Mouse (Mus musculus) lung, embryonic 14.5 days (tissue): ENCODE measurements around the gene a. TPM values are rescaled to one million over a fixed set of nuclear protein-coding genes. Genes with fewer than 3 reads are reported as not detected.
"Not testable (repeated sequence)": the region's sequence is repeated elsewhere in the genome, so short reads cannot be mapped to it uniquely, and the experiment has no call there.

ENCODE experiments used
- ATAC-seq: fragments of 200-750 bp; cut with Nextera tagmentation; 2 replicates; pipeline ENCODE4 v1.8.0; 2017; ENCODE audit warnings: mild to moderate bottlenecking, moderate TSS enrichment, moderate library complexity; ENCODE audit not compliant: insufficient read depth
- DNase-seq: peaks from one replicate; pipeline ENCODE4 v3.0.0-alpha.2; 2015
- H3K27ac ChIP-seq: fragments of 300-500 bp; sonication (generic); 2 replicates; pipeline ENCODE4 v1.5.1; 2014; ENCODE audit warnings: low read depth, mild to moderate bottlenecking, moderate library complexity
- H3K27me3 ChIP-seq: fragments of 300-500 bp; sonication (generic); 2 replicates; pipeline ENCODE4 v1.6.1; 2014; ENCODE audit warnings: low read length, control low read depth; ENCODE audit not compliant: insufficient read depth
- H3K36me3 ChIP-seq: fragments of 300-500 bp; sonication (generic); 2 replicates; pipeline ENCODE4 v1.6.1; 2014; ENCODE audit warnings: control low read depth; ENCODE audit not compliant: insufficient read depth
- H3K4me1 ChIP-seq: fragments of 300-500 bp; sonication (generic); 2 replicates; pipeline ENCODE4 v1.6.1; 2014; ENCODE audit warnings: antibody characterized with exemption, control low read depth; ENCODE audit not compliant: insufficient read depth
- H3K4me2 ChIP-seq: fragments of 300-500 bp; sonication (generic); 2 replicates; pipeline ENCODE4 v1.6.1; 2014; ENCODE audit warnings: mild to moderate bottlenecking
- H3K4me3 ChIP-seq: fragments of 300-500 bp; sonication (generic); 2 replicates; pipeline ENCODE4 v1.5.1; 2014; ENCODE audit warnings: low read depth, low read length
- H3K9ac ChIP-seq: fragments of 300-500 bp; sonication (generic); 2 replicates; pipeline ENCODE4 v1.6.1; 2014
- H3K9me3 ChIP-seq: fragments of 300-500 bp; sonication (generic); 2 replicates; pipeline ENCODE4 v1.6.1; 2016; ENCODE audit warnings: low read depth, low read length, control low read depth
- CTCF ChIP-seq: IDR thresholded peaks from 2 replicates; pipeline ENCODE4 v1.5.1; 2016; ENCODE audit warnings: antibody characterized with exemption, low read depth
- WGBS: fragments of 180-500 bp; shearing (Covaris S2); extraction: QIAGEN DNeasy Blood & Tissue Kit; methylation state at CpG from one replicate; pipeline ENCODE4 v1.1.7; 2014; 5-methylcytosine and 5-hydroxymethylcytosine counted together
- polyA plus RNA-seq: library from polyadenylated mRNA; unstranded; fragments of >200 nt; fragmentation: Nextera tagmentation; extraction: Ambion mirVana; gene quantifications from 2 replicates; pipeline ENCODE4 v1.2.1, GENCODE M21; 2014

Gene a
- polyA plus RNA-seq, 1 experiment from 2014 or later: not detected

DNA sequence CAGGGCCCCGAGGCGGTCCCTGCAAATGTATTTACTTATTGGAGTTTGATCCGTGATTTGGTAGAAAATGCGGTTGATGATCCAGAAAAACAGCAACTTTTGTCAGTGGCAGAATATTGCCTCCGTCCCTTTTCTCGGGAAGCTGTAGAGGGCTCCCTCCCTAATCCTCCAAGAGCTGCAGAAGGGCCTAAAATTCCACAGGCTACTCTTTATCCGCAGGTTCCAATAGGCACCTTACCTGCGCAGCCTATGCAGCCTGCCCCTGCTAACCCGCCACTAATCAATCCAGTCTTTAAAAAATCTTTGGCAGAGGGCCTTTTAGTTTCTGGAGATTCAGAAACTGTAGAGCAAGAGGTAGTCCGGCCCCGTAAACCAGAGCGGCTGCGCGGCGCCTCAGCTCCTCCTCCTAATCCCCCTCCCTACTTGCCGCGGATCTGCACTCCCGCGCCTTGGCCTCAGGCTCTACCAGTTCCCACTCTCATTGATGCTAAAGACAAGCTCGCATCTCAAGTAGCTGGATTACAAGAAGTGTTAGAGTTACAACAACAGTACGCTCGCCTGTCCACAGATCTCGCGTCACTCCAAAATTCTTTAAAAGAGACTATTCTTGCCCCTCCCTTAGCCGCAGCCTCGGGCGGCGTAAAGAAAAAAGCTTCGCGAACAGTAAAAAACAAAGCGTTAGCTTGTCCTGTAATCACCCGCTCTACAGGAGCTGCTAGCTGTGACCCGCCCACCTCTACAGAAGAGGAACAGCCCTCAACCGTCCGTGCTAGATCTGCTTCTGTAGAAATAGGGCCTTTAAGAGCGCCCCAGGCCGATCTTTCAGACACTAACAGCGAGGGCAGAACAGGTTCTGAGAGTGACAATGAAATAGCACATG, 227.8 kb downstream of the a start:
- WGBS: under 1% methylated on average over 38 of the region's 38 CpGs
- Histone ChIP-seq H3K9me3 (no peaks in the 10 kb centered on the region), H3K4me1 (no peaks in the 10 kb centered on the region), H3K27me3 (no peaks in the 10 kb centered on the region), H3K27ac (peak overlapping the region; percentile 69), H3K4me3 (peak overlapping the region; percentile 38), H3K36me3 (no peaks in the 10 kb centered on the region), H3K4me2 (peak overlapping the region; percentile 80), H3K9ac (peak overlapping the region; percentile 47)
- ATAC-seq (peak; percentile 95), DNase-seq (peak; percentile 84)
- TF ChIP-seq CTCF: no peak

DNA sequence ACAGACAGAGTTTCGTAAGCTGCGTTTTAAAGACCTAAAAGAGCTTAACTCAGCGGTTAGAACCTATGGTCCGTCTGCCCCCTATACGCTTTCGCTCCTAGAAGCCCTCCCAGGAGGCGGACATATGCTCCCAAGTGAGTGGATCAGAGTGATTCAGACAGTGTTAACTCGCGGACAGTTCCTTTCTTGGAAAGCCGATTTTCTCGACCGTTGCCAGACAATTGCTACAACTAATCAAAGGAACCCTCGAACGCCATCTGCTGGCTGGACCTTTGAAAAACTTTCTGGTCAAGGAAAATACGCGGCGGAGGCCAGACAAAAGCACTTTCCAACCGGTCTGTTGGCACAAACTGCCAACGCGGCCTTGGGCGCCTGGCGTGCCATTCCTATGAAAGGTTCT, 228.5 kb downstream of the a start:
- H3K9ac ChIP-seq: peak overlapping the region; percentile 47
- H3K4me2 ChIP-seq: peak overlapping the region; percentile 80
- ATAC-seq: peak; percentile 88
- no peaks in the 10 kb centered on the region for H3K36me3 ChIP-seq
- under 1% methylated on average over 22 of the region's 22 CpGs for WGBS
- peak; percentile 74 for TF ChIP-seq CTCF
- H3K27me3 ChIP-seq: no peaks in the 10 kb centered on the region
- no peaks in the 10 kb centered on the region for H3K9me3 ChIP-seq
- peak; percentile 99 for DNase-seq
- H3K4me3 ChIP-seq: peak overlapping the region; percentile 38
- no peaks in the 10 kb centered on the region for H3K4me1 ChIP-seq
- H3K27ac ChIP-seq: peak overlapping the region; percentile 69

DNA sequence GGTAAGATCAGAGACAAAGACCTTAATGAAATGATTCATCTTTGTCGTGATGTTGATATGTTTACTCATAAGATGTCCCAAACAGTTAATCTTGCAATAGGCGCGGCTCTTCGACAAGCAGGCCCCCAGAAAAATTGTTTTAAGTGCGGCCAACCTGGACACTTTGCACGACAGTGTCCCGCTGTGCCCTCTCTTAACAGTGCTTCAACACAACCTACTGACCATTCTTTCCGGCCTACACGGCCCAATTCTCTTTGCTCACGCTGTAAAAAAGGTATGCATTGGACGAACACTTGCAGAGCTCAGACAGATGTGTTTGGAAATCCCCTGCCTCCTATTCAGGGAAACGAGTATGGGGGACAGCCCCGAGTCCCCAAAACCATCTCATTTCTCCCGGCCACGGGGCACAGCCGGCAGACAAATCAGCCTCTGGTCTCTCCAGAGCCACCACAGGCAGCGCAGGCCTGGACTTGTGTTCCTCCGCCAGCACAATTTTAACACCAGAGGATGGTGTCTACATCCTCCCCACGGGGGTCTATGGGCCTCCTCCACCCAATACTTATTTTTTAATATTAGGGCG, 229.1 kb downstream of the a start:
- not testable (repeated sequence) for DNase-seq, H3K36me3 ChIP-seq, H3K27me3 ChIP-seq, H3K4me1 ChIP-seq, H3K27ac ChIP-seq, H3K4me3 ChIP-seq, H3K9me3 ChIP-seq, H3K9ac ChIP-seq, ATAC-seq
- WGBS: 38% methylated on average over 20 of the region's 20 CpGs
- H3K4me2 ChIP-seq: peak overlapping the region; percentile 80; the same call in 1 of the 2 replicates

DNA sequence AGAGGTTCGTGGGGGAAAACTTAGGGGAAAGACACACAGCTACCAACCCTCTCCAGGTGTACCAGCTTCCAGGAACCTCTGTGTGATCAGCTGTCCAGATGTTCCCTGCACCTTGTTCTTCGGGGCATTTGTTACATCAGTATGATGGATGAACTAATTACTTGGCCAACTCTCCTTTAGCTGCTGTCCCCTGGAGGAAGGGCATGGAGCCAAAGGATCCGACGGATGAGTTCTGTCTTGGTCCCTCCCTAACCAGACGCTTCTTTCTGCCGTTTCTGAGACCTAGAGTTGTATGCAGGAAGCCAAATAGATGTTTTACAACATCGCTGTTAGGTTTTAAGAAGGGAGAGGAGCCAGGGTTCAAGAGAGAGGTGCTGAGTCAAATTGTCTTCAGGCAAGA, 239.6 kb downstream of the a start:
- no peak for ATAC-seq
- H3K36me3 ChIP-seq: no peaks in the 10 kb centered on the region
- DNase-seq: peak; percentile 14
- H3K9me3 ChIP-seq: no peaks in the 10 kb centered on the region
- no peaks in the 10 kb centered on the region for H3K27me3 ChIP-seq
- H3K4me3 ChIP-seq: no peak overlapping the region
- no peak overlapping the region for H3K27ac ChIP-seq
- H3K9ac ChIP-seq: no peak overlapping the region
- peaks cover 4% of the 10 kb centered on the region for H3K4me1 ChIP-seq
- TF ChIP-seq CTCF: no peak
- WGBS: 37% methylated on average over 7 of the region's 7 CpGs
- H3K4me2 ChIP-seq: no peak overlapping the region

DNA sequence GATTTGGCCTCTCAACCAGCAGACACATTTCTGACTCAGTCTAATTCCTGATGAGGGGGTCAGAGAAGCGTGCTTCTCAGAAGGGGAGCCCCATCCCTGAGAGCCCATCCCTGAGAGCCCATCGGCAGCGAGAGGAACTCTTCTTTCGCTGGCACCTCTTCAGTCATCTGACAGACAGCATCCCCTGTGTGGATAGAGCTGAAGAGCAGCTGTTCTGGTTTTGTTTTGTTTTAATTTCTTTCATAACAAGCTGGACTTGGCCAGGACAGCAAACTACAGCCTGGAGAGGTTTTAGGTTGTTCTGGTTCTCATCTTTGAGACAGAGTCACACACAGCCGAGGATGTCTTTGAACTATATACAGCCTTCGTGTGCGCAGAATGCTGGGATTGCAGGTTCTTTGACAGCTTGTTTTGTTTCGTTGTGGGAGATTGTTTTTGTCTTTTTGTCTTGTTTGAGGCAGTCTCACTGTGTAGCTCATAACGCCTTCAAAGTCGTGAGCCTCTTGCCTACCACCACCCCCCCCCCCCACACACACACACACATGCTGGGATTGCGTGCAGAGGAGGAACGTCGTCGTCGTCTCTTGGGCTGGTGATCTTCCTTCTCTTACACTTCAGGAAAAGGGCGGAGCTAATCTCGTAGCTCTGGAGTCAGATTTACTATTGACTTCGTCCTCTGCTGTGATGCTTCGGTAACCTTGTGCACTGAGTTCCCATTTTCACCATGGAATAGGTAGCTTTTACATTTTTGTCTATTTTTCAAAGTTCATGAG, 241.9 kb downstream of the a start:
- no peaks in the 10 kb centered on the region for H3K9me3 ChIP-seq
- ATAC-seq (peak; percentile 89), DNase-seq (peak; percentile 74)
- H3K27me3 ChIP-seq: no peaks in the 10 kb centered on the region
- no peaks in the 10 kb centered on the region for H3K36me3 ChIP-seq
- WGBS: 14% methylated on average over 19 of the region's 19 CpGs
- H3K4me2 ChIP-seq: peak overlapping the region; percentile 42
- no peak overlapping the region for H3K4me3 ChIP-seq
- no peak overlapping the region for H3K9ac ChIP-seq
- H3K4me1 ChIP-seq: peaks cover 4% of the 10 kb centered on the region
- H3K27ac ChIP-seq: peak overlapping the region; percentile 38; the same call in 1 of the 2 replicates
- no peak for TF ChIP-seq CTCF

DNA sequence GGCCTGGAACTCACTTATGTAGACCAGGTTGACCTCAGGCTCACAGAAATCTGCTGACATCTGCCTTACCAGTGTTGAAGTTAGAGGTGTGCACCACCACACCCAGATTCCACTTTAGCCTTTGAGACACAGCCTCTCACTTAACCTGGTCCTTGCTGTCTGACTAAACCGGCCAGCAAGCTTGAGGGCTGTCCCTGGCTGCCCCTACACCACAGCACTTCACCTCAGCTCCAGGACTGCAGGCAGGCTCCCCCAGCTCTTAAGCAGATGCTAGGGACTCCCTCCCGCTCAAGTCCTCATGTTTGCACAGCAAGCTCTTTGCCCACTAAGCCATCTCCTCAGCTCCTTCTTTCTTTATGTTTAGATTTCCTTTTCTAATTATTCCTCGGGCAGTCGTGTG, 248.8 kb downstream of the a start:
- Histone ChIP-seq H3K4me3 (no peak overlapping the region), H3K9me3 (no peaks in the 10 kb centered on the region), H3K36me3 (no peaks in the 10 kb centered on the region), H3K27me3 (no peaks in the 10 kb centered on the region), H3K9ac (no peak overlapping the region), H3K4me2 (no peak overlapping the region), H3K27ac (no peak overlapping the region), H3K4me1 (no peaks in the 10 kb centered on the region)
- TF ChIP-seq CTCF: no peak
- no peak for DNase-seq
- WGBS: 49% methylated on average over 4 of the region's 4 CpGs
- no peak for ATAC-seq

GRCm38 (mm10) chr2:155044542-155044941, 253.3 kb downstream of the a start:
- no peaks in the 10 kb centered on the region for H3K36me3 ChIP-seq

More at GRCm38 (mm10) chr2:155044542-155044941, 253.3 kb downstream of the a start:
- H3K4me3 ChIP-seq: no peak overlapping the region
- H3K9ac ChIP-seq: no peak overlapping the region
- no peaks in the 10 kb centered on the region for H3K4me1 ChIP-seq
- WGBS: 73% methylated on average over 3 of the region's 3 CpGs
- DNase-seq (no peak), ATAC-seq (no peak)
- H3K27ac ChIP-seq: no peak overlapping the region
- no peak for TF ChIP-seq CTCF
- H3K27me3 ChIP-seq: no peaks in the 10 kb centered on the region
- no peak overlapping the region for H3K4me2 ChIP-seq
- no peaks in the 10 kb centered on the region for H3K9me3 ChIP-seq
